Mouse (Mus musculus) midbrain, embryonic 16.5 days (tissue): ENCODE results near the gene Ccndbp1. TPM values are rescaled to one million over a fixed set of nuclear protein-coding genes. Genes with fewer than 3 reads are reported as not detected.
"Not testable (repeated sequence)": the region's sequence is repeated elsewhere in the genome, so short reads cannot be mapped to it uniquely, and the experiment has no call there.

ENCODE experiments used
- ATAC-seq: fragments of 200-750 bp; cut with Nextera tagmentation; 2 replicates; pipeline ENCODE4 v1.8.0; 2017; ENCODE audit warnings: moderate TSS enrichment
- H3K27ac ChIP-seq: fragments of 300-500 bp; sonication (generic); 2 replicates; pipeline ENCODE4 v1.5.1; 2014; ENCODE audit warnings: mild to moderate bottlenecking, low read length, mixed read lengths
- H3K27me3 ChIP-seq: fragments of 300-500 bp; sonication (generic); 2 replicates; pipeline ENCODE4 v1.6.1; 2014; ENCODE audit warnings: low read depth, low read length, mixed read lengths; ENCODE audit not compliant: control insufficient read depth, insufficient read depth
- H3K36me3 ChIP-seq: fragments of 300-500 bp; sonication (generic); 2 replicates; pipeline ENCODE4 v1.6.1; 2014; ENCODE audit warnings: mild to moderate bottlenecking, low read length, moderate library complexity, mixed read lengths; ENCODE audit not compliant: control insufficient read depth, insufficient read depth
- H3K4me1 ChIP-seq: fragments of 300-500 bp; sonication (generic); 2 replicates; pipeline ENCODE4 v1.6.1; 2014; ENCODE audit warnings: mild to moderate bottlenecking, low read length, mixed read lengths; ENCODE audit not compliant: control insufficient read depth, insufficient read depth
- H3K4me2 ChIP-seq: fragments of 300-500 bp; sonication (generic); 2 replicates; pipeline ENCODE4 v1.6.1; 2014; ENCODE audit warnings: mild to moderate bottlenecking, low read length, mixed read lengths
- H3K4me3 ChIP-seq: fragments of 300-500 bp; sonication (generic); 2 replicates; pipeline ENCODE4 v1.5.1; 2014; ENCODE audit warnings: low read depth, mild to moderate bottlenecking, low read length, moderate library complexity, mixed read lengths
- H3K9ac ChIP-seq: fragments of 300-500 bp; sonication (generic); 2 replicates; pipeline ENCODE4 v1.6.1; 2014; ENCODE audit warnings: low read depth, low read length, mixed read lengths
- H3K9me3 ChIP-seq: fragments of 300-500 bp; sonication (generic); replicated peaks from 2 replicates; pipeline ENCODE4 v1.6.1; 2014; ENCODE audit warnings: mild to moderate bottlenecking, low read length, mixed read lengths; ENCODE audit not compliant: control insufficient read depth, poor library complexity, severe bottlenecking
- WGBS: fragments of 180-500 bp; shearing (Covaris S2); extraction: QIAGEN DNeasy Blood & Tissue Kit; methylation state at CpG from one replicate; pipeline ENCODE4 v1.1.7; 2014; 5-methylcytosine and 5-hydroxymethylcytosine counted together
- polyA plus RNA-seq: library from polyadenylated mRNA; unstranded; fragments of >200 nt; fragmentation: Nextera tagmentation; extraction: Ambion mirVana; gene quantifications from 2 replicates; pipeline ENCODE4 v1.2.1, GENCODE M21; 2015

Gene Ccndbp1
- polyA plus RNA-seq, 1 experiment from 2014 or later, result 83.2 TPM

GRCm38 (mm10) chr2:120972257-120972656 is 35.9 kb upstream of the Ccndbp1 start:
- H3K9ac ChIP-seq, H3K27me3 ChIP-seq, H3K4me3 ChIP-seq, ATAC-seq, H3K36me3 ChIP-seq, H3K9me3 ChIP-seq, H3K27ac ChIP-seq, H3K4me2 ChIP-seq: not testable (repeated sequence)
- H3K4me1 ChIP-seq, result peaks cover 24% of the 10 kb centered on the region
- 96% methylated on average over 8 of the region's 8 CpGs for WGBS

DNA sequence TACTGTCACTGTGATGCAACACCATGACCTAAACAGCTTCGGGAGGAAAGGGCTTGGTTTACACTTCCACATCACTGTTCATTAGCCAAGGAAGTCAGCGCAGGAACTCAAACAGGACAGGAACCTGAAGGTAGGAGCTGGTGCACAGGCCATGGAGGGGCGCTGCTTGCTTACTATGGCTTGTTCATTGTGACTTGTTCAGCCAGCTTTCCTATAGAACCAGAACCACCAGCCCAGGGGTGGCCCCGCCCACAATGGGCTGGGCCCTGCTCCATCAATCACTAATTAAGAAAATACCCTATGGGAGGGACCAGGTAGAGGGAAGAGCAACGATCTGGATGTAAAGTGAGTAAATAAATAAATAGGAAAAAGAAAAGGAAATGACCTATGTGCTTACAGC is 35.2 kb upstream of the Ccndbp1 start:
- no peak overlapping the region for H3K27ac ChIP-seq
- no peaks in the 10 kb centered on the region for H3K27me3 ChIP-seq
- no peak overlapping the region for H3K9ac ChIP-seq
- no peak for ATAC-seq
- 18% methylated on average over 5 of the region's 5 CpGs for WGBS
- no peaks in the 10 kb centered on the region for H3K36me3 ChIP-seq
- peaks cover 23% of the 10 kb centered on the region for H3K4me1 ChIP-seq
- no peaks in the 10 kb centered on the region for H3K9me3 ChIP-seq
- H3K4me3 ChIP-seq, result no peak overlapping the region
- no peak overlapping the region for H3K4me2 ChIP-seq

DNA sequence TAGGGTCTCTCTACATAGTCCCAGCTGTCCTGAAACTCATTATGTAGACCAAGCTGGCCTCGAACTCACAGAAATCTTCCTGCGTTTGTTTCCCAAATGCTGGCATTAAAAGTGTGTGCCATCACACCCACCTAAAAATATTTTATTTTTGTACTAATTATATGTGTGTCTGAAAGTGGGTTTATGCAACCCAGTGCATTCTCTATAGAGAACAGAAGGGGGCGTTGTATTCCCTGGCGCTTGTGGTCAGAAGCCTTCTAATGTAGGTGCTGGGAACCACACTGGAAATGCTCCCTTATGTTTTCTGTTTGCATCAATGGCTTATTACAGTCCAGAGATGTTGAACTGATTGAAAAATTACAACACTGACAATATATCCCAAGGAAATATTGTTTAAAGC is 31.9 kb upstream of the Ccndbp1 start:
- H3K9ac ChIP-seq, result no peak overlapping the region
- no peak for ATAC-seq
- H3K36me3 ChIP-seq, result 0 out of 2 replicates have a peak, but pooled peaks cover 2% of the 10 kb centered on the region
- peak overlapping the region; percentile 41 for H3K4me2 ChIP-seq
- no peaks in the 10 kb centered on the region for H3K27me3 ChIP-seq
- no peaks in the 10 kb centered on the region for H3K9me3 ChIP-seq
- peaks cover 13% of the 10 kb centered on the region for H3K4me1 ChIP-seq
- 57% methylated on average over 4 of the region's 4 CpGs for WGBS
- H3K27ac ChIP-seq, result no peak overlapping the region
- no peak overlapping the region; the same call in 1 of the 2 replicates for H3K4me3 ChIP-seq

DNA sequence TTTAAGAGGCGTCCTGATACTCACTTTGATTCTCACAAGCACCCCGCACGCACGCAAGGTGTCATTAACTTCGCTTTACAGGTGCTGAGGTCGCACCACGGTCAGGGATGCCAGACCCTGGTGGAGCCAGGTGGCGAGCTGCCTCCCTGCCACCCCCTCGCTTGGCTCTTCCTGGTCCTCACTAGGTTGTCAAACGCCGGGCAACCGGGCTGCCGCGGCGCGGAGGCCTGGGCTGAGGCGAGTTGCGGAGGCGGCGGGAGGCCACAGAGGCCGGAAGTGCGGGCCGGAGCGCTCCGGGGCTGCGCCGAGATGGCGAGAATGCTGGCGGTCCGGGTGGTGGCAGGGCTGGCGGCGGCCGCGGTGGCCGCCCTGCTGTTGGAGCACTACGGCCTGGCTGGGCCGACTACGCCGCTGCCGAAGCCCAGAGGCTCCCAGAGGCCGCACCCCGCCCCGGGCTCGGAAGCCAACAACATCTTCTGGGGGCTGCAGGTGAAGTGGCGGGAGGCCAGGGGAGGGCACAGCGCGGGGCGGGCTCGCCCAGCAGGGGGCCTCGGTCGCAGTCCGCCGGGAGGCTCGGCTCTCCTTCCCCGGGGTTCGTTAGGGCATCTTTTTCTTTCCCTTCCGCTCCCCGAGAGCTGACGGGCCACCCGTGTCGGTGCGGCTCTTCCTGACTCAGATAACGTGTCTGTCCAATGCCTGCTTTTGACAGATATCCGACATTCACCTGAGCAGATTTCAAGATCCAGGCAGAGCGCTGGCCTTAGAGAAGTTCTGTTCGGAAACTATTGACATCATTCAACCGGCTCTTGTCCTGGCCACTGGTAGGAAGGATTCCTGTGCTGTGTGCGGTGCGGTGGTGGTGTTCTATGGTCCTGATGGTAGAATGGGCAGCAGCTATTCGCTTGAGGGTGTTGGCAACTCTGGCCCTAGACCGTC is 30.9 kb upstream of the Ccndbp1 start, which contains the start of gene Tmem62:
TSS of gene Tmem62 (plus strand) at position 28 of the 936 bp plus-strand sequence.
- Histone ChIP-seq H3K27me3 (no peaks in the 10 kb centered on the region), H3K9ac (peak within 1 kb of the TSS; percentile 93), H3K4me1 (peaks cover 13% of the 10 kb centered on the region), H3K36me3 (0 out of 2 replicates have a peak, but pooled peaks cover 2% of the 10 kb centered on the region), H3K27ac (peak within 1 kb of the TSS; percentile 90), H3K9me3 (no peaks in the 10 kb centered on the region), H3K4me3 (peak within 1 kb of the TSS; percentile 63), H3K4me2 (peak within 1 kb of the TSS; percentile 74)
- under 1% methylated on average over 67 of the region's 71 CpGs for WGBS
- ATAC-seq, result peak; percentile 81

GRCm38 (mm10) chr2:120977926-120978692 is 30.1 kb upstream of the Ccndbp1 start:
- 79% methylated on average over 8 of the region's 8 CpGs for WGBS
- Histone ChIP-seq H3K9ac (peak overlapping the region; percentile 93), H3K4me1 (peaks cover 11% of the 10 kb centered on the region), H3K27me3 (no peaks in the 10 kb centered on the region), H3K4me2 (peak overlapping the region; percentile 74), H3K4me3 (peak overlapping the region; percentile 63), H3K9me3 (no peaks in the 10 kb centered on the region), H3K36me3 (0 out of 2 replicates have a peak, but pooled peaks cover 2% of the 10 kb centered on the region), H3K27ac (peak overlapping the region; percentile 90; the same call in 1 of the 2 replicates)
- 0 out of 2 replicates have a peak, but pooled peaks have one; percentile 2 for ATAC-seq

DNA sequence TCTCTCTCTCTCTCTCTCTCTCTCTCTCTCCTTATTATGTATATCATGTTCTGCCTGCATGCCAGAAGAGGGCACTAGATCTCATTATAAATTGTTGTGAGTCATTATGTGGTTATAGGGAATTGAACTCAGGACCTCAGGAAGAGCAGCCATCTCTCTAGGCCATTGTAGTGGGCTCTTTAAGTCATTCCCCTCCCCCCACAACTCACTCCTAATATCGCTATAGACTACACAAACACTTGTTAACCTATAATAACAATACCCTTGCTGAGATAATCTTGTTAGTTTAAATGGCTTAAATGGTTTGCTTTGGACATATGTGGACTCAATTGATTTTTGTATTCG is 29.5 kb upstream of the Ccndbp1 start:
- 28% methylated on average over 2 of the region's 2 CpGs for WGBS
- H3K9me3 ChIP-seq, result no peaks in the 10 kb centered on the region
- ATAC-seq, result no peak

DNA sequence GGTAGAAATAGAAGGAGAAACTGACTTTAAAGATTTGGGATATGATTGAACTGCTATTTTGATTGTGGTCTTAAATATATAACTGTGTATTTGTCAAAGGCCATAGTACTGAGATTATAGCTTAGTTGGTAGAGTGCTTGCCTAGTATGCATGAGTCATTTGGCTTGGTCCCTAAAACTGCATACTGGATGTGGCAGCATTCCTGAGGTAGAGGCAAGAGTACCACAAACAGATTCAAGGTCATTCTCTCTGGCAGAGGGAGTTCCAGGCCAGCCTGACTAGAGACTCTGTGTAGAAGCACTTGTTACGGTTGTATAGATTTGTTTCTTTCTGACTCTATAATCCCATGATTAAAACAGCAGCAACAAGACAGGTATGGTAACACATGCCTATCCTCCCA is 28.4 kb upstream of the Ccndbp1 start:
- Histone ChIP-seq H3K4me3 (no peak overlapping the region), H3K27me3 (no peaks in the 10 kb centered on the region), H3K9ac (no peak overlapping the region), H3K4me1 (peaks cover 11% of the 10 kb centered on the region), H3K36me3 (0 out of 2 replicates have a peak, but pooled peaks cover 2% of the 10 kb centered on the region), H3K4me2 (no peak overlapping the region), H3K9me3 (no peaks in the 10 kb centered on the region), H3K27ac (no peak overlapping the region)
- WGBS, result 85% methylated on average over 1 of the region's 1 CpGs
- ATAC-seq, result no peak

More for the DNA sequence above, 29.5 kb upstream of the Ccndbp1 start:
- Histone ChIP-seq H3K4me3 (no peak overlapping the region), H3K27ac (no peak overlapping the region), H3K27me3 (no peaks in the 10 kb centered on the region), H3K9ac (no peak overlapping the region), H3K36me3 (0 out of 2 replicates have a peak, but pooled peaks cover 2% of the 10 kb centered on the region), H3K4me1 (peaks cover 11% of the 10 kb centered on the region), H3K4me2 (no peak overlapping the region)

DNA sequence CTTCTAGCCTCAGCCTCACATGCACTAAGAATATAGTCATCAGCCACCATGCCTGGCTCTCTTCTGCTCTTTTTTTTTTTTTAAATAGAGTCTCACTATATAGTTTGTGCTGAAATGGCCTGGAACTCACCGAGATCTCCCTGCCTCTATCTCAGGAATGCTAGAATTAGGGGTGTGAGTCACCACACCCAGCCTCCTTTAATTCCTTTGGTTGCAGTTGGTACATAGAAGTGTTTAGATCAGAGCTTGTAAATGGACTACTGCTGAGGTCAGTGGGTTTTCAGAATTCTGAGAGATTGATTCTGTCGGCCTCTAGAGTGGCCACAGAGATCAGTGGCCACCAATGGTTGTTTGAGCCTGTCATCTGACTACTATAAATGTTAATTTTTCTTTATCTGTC is 27.3 kb upstream of the Ccndbp1 start:
- WGBS, result 73% methylated on average over 2 of the region's 2 CpGs
- 0 out of 2 replicates have a peak, but pooled peaks cover 2% of the 10 kb centered on the region for H3K36me3 ChIP-seq
- H3K27ac ChIP-seq, result no peak overlapping the region
- H3K27me3 ChIP-seq, result no peaks in the 10 kb centered on the region
- H3K4me2 ChIP-seq, result no peak overlapping the region
- ATAC-seq, result no peak
- no peak overlapping the region for H3K4me3 ChIP-seq
- no peak overlapping the region for H3K9ac ChIP-seq
- peaks cover 11% of the 10 kb centered on the region for H3K4me1 ChIP-seq
- H3K9me3 ChIP-seq, result no peaks in the 10 kb centered on the region
